Mouse (Mus musculus): ENCODE data around the gene Ebf4. TPM values are rescaled to one million over a fixed set of nuclear protein-coding genes. Genes with fewer than 3 reads are reported as not detected.

The Ebf4 gene
- polyA plus RNA-seq, 1 experiment, result not detected

GRCm38 (mm10) chr2:130406178-130406577 lies 111.2 kb downstream of the Ebf4 start, which contains the start of gene Tmem239:
TSS of gene Tmem239 (plus strand) at chr2:130406478.
- Histone ChIP-seq H3K27ac (ENCODE audit: insufficient read depth, low read depth, low read length) (no peak within 1 kb of the TSS), H3K4me1 (ENCODE audit: control insufficient read depth, insufficient read depth, low read length) (no peaks in the 10 kb centered on the region), H3K4me3 (ENCODE audit: insufficient read depth, low read depth, low read length) (no peak within 1 kb of the TSS)
- TF ChIP-seq CTCF (IDR thresholded peaks at IDR 0.05; ENCODE audit: insufficient read depth, low read depth, low read length) (no peak), POLR2A (IDR thresholded peaks at IDR 0.05; ENCODE audit: insufficient read depth, low read depth, low read length) (no peak)
- WGBS, result 98% methylated on average over 2 of the region's 2 CpGs

GRCm38 (mm10) chr2:130408194-130408593 lies 113.2 kb downstream of the Ebf4 start:
- Histone ChIP-seq H3K4me1 (ENCODE audit: control insufficient read depth, insufficient read depth, low read length) (no peaks in the 10 kb centered on the region), H3K4me3 (ENCODE audit: insufficient read depth, low read depth, low read length) (no peak overlapping the region), H3K27ac (ENCODE audit: insufficient read depth, low read depth, low read length) (no peak overlapping the region)
- no peak for TF ChIP-seq POLR2A (IDR thresholded peaks at IDR 0.05; ENCODE audit: insufficient read depth, low read depth, low read length)
- TF ChIP-seq CTCF (IDR thresholded peaks at IDR 0.05; ENCODE audit: insufficient read depth, low read depth, low read length), result no peak
- WGBS, result 54% methylated on average over 6 of the region's 6 CpGs

GRCm38 (mm10) chr2:130411558-130412495 lies 116.9 kb downstream of the Ebf4 start:
- TF ChIP-seq CTCF (IDR thresholded peaks at IDR 0.05; ENCODE audit: insufficient read depth, low read depth, low read length), result peak; percentile 92
- TF ChIP-seq POLR2A (IDR thresholded peaks at IDR 0.05; ENCODE audit: insufficient read depth, low read depth, low read length), result no peak
- WGBS, result 35% methylated on average over 16 of the region's 16 CpGs
- Histone ChIP-seq H3K4me1 (ENCODE audit: control insufficient read depth, insufficient read depth, low read length) (no peaks in the 10 kb centered on the region), H3K4me3 (ENCODE audit: insufficient read depth, low read depth, low read length) (no peak overlapping the region), H3K27ac (ENCODE audit: insufficient read depth, low read depth, low read length) (no peak overlapping the region)

GRCm38 (mm10) chr2:130412775-130413174 lies 117.8 kb downstream of the Ebf4 start:
- H3K4me1 ChIP-seq (ENCODE audit: control insufficient read depth, insufficient read depth, low read length), result no peaks in the 10 kb centered on the region
- TF ChIP-seq POLR2A (IDR thresholded peaks at IDR 0.05; ENCODE audit: insufficient read depth, low read depth, low read length), result no peak
- no peak for TF ChIP-seq CTCF (IDR thresholded peaks at IDR 0.05; ENCODE audit: insufficient read depth, low read depth, low read length)
- H3K4me3 ChIP-seq (ENCODE audit: insufficient read depth, low read depth, low read length), result no peak overlapping the region
- 85% methylated on average over 3 of the region's 3 CpGs for WGBS
- no peak overlapping the region for H3K27ac ChIP-seq (ENCODE audit: insufficient read depth, low read depth, low read length)

GRCm38 (mm10) chr2:130414094-130414856 lies 119.3 kb downstream of the Ebf4 start:
- WGBS, result 83% methylated on average over 6 of the region's 6 CpGs
- TF ChIP-seq POLR2A (IDR thresholded peaks at IDR 0.05; ENCODE audit: insufficient read depth, low read depth, low read length), result no peak
- no peak for TF ChIP-seq CTCF (IDR thresholded peaks at IDR 0.05; ENCODE audit: insufficient read depth, low read depth, low read length)
- Histone ChIP-seq H3K4me1 (ENCODE audit: control insufficient read depth, insufficient read depth, low read length) (no peaks in the 10 kb centered on the region), H3K27ac (ENCODE audit: insufficient read depth, low read depth, low read length) (no peak overlapping the region), H3K4me3 (ENCODE audit: insufficient read depth, low read depth, low read length) (no peak overlapping the region)

Other genes with a start within 250 kb of the Ebf4 start
- gene Tgm6, start 182.8 kb upstream of the Ebf4 start, polyA plus RNA-seq (2012; ENCODE audit: insufficient read depth, insufficient read length, low replicate concordance, missing spikeins), result not detected in 2 replicates
- not detected in 2 replicates for gene Snrpb, start 115.8 kb upstream of the Ebf4 start, polyA plus RNA-seq (2012; ENCODE audit: insufficient read depth, insufficient read length, low replicate concordance, missing spikeins)
- not detected in 2 replicates for gene Tmc2, start 100.0 kb upstream of the Ebf4 start, polyA plus RNA-seq (2012; ENCODE audit: insufficient read depth, insufficient read length, low replicate concordance, missing spikeins)
- gene Nop56, start 20.7 kb upstream of the Ebf4 start, polyA plus RNA-seq (2012; ENCODE audit: insufficient read depth, insufficient read length, low replicate concordance, missing spikeins), result 362 TPM in 1 of 2 replicates, not detected in the other
- gene Idh3b, start 10.6 kb upstream of the Ebf4 start, polyA plus RNA-seq (2012; ENCODE audit: insufficient read depth, insufficient read length, low replicate concordance, missing spikeins), result 496 TPM in 1 of 2 replicates, not detected in the other
- gene Cpxm1, start 102.4 kb downstream of the Ebf4 start, polyA plus RNA-seq (2012; ENCODE audit: insufficient read depth, insufficient read length, low replicate concordance, missing spikeins), result not detected in 2 replicates
- not detected in 2 replicates for gene Gm28372, start 110.1 kb downstream of the Ebf4 start, polyA plus RNA-seq (2012; ENCODE audit: insufficient read depth, insufficient read length, low replicate concordance, missing spikeins)
- gene 1700020A23Rik, start 110.1 kb downstream of the Ebf4 start, polyA plus RNA-seq (2012; ENCODE audit: insufficient read depth, insufficient read length, low replicate concordance, missing spikeins), result not detected in 2 replicates
- gene Tmem239, start 111.3 kb downstream of the Ebf4 start, polyA plus RNA-seq (2012; ENCODE audit: insufficient read depth, insufficient read length, low replicate concordance, missing spikeins), result not detected in 2 replicates
- gene Vps16, start 129.2 kb downstream of the Ebf4 start, polyA plus RNA-seq (2012; ENCODE audit: insufficient read depth, insufficient read length, low replicate concordance, missing spikeins), result not detected in 2 replicates
- not detected in 2 replicates for gene Pced1a, start 129.5 kb downstream of the Ebf4 start, polyA plus RNA-seq (2012; ENCODE audit: insufficient read depth, insufficient read length, low replicate concordance, missing spikeins)
- not detected in 2 replicates for gene Ptpra, start 155.1 kb downstream of the Ebf4 start, polyA plus RNA-seq (2012; ENCODE audit: insufficient read depth, insufficient read length, low replicate concordance, missing spikeins)